Mouse (Mus musculus): ENCODE results near the gene Elmsan1. TPM values are rescaled to one million over a fixed set of nuclear protein-coding genes. Genes with fewer than 3 reads are reported as not detected.

Elmsan1 gene
- total and polyA plus RNA-seq, 3 experiments: 2.2 to 14.3 (median 5.6) TPM

- dilution Hi-C loops (cut with MboI; ENCODE audit: extremely low pct_ligation_motif_present, extremely low pct_unique_long_range_greater_than_20kb, low sequenced_read_pairs): no loop called here
- in situ Hi-C loops (cut with MboI; ENCODE audit: low pct_ligation_motif_present, low pct_unique_long_range_greater_than_20kb, low sequenced_read_pairs): no loop called here
- Histone ChIP-seq H3K27ac (ENCODE audit: insufficient read depth, low read depth) (peak overlapping the region; percentile 12; the same call in 1 of the 2 replicates), H3K9ac (ENCODE audit: insufficient read depth, low read depth) (no peak overlapping the region), H3K36me3 (replicated peaks in 1 of 2; ENCODE audit: control insufficient read depth in 1 of 2, insufficient read depth in 1 of 2, low read length in 1 of 2) (peaks cover 9 to 58% of the 10 kb centered on the region in 2 experiments), H3K27me3 (replicated peaks) (no peaks in the 10 kb centered on the region), H3K79me2 (replicated peaks; ENCODE audit: control insufficient read depth, extremely low read depth, insufficient read depth, poor library complexity, severe bottlenecking) (peaks cover 42% of the 10 kb centered on the region), H3K9me3 (replicated peaks; ENCODE audit: low read length) (peaks cover 20% of the 10 kb centered on the region), H3K4me1 (ENCODE audit: control insufficient read depth in 1 of 2, insufficient read depth in 2 of 2) (peaks cover 29 to 71% of the 10 kb centered on the region in 2 experiments), H3K4me3 (replicated peaks in 1 of 3; ENCODE audit: low read depth in 2 of 3, low read length in 2 of 3, poor library complexity in 1 of 3) (peak overlapping the region in 1 of 3 experiments; percentile 15), H3K4me2 (ENCODE audit: insufficient read depth, low read depth, poor library complexity, severe bottlenecking) (no peak overlapping the region)
- DNase-seq (ENCODE audit: extremely low read depth): peak; percentile 82
- TF ChIP-seq ETS1 (conservative IDR thresholded peaks at IDR 0.05; ENCODE audit: low read depth, low read length) (peak; percentile 34; the same call in 1 of the 2 replicates), BHLHE40 (IDR thresholded peaks at IDR 0.05; ENCODE audit: low read depth, low read length) (peak; percentile 57; the same call in 1 of the 2 replicates), EP300 (IDR thresholded peaks at IDR 0.05; ENCODE audit: low read length) (peak; percentile 6; the same call in 1 of the 2 replicates), JUND (conservative IDR thresholded peaks at IDR 0.05; ENCODE audit: low read depth, low read length) (no peak), MEF2A (IDR thresholded peaks at IDR 0.05; ENCODE audit: borderline replicate concordance, low read depth, low read length) (peak; percentile 90)
Measured at GRCm38 (mm10) chr12:84187752-84188601, 30.7 kb downstream of the Elmsan1 start.

GRCm38 (mm10) chr12:84186950-84187349 lies 31.7 kb downstream of the Elmsan1 start:
- dilution Hi-C loops (cut with MboI; ENCODE audit: extremely low pct_ligation_motif_present, extremely low pct_unique_long_range_greater_than_20kb, low sequenced_read_pairs): no loop called here
- H3K79me2 ChIP-seq (replicated peaks; ENCODE audit: control insufficient read depth, extremely low read depth, insufficient read depth, poor library complexity, severe bottlenecking): peaks cover 39% of the 10 kb centered on the region
- H3K9me3 ChIP-seq (replicated peaks; ENCODE audit: low read length): peaks cover 20% of the 10 kb centered on the region
- H3K36me3 ChIP-seq (replicated peaks in 1 of 2; ENCODE audit: control insufficient read depth in 1 of 2, insufficient read depth in 1 of 2, low read length in 1 of 2): peaks cover 9 to 65% of the 10 kb centered on the region in 2 experiments
- in situ Hi-C loops (cut with MboI; ENCODE audit: low pct_ligation_motif_present, low pct_unique_long_range_greater_than_20kb, low sequenced_read_pairs): no loop called here
- no peak overlapping the region for H3K9ac ChIP-seq (ENCODE audit: insufficient read depth, low read depth)
- H3K4me1 ChIP-seq (ENCODE audit: control insufficient read depth in 1 of 2, insufficient read depth in 2 of 2): peaks cover 29 to 78% of the 10 kb centered on the region in 2 experiments
- H3K27ac ChIP-seq (ENCODE audit: insufficient read depth, low read depth): no peak overlapping the region
- no peak overlapping the region for H3K4me2 ChIP-seq (ENCODE audit: insufficient read depth, low read depth, poor library complexity, severe bottlenecking)
- no peak for DNase-seq (ENCODE audit: extremely low read depth)
- TF ChIP-seq JUND (conservative IDR thresholded peaks at IDR 0.05; ENCODE audit: low read depth, low read length) (no peak), HCFC1 (IDR thresholded peaks at IDR 0.05; ENCODE audit: low read depth, low read length) (no peak), MAZ (IDR thresholded peaks at IDR 0.05; ENCODE audit: low read depth, low read length) (no peak), TBP (conservative IDR thresholded peaks at IDR 0.05; ENCODE audit: low read depth, low read length) (no peak), SIN3A (IDR thresholded peaks at IDR 0.05; ENCODE audit: low read length) (no peak), POLR2A (IDR thresholded peaks at IDR 0.05; ENCODE audit: low read depth, low read length) (no peak), SMC3 (IDR thresholded peaks at IDR 0.05; ENCODE audit: low read depth, low read length) (no peak), MYC (IDR thresholded peaks at IDR 0.05; ENCODE audit: low read depth, low read length) (no peak)
- H3K4me3 ChIP-seq (replicated peaks in 1 of 3; ENCODE audit: low read depth in 2 of 3, low read length in 2 of 3, poor library complexity in 1 of 3): no peak overlapping the region
- H3K27me3 ChIP-seq (replicated peaks): no peaks in the 10 kb centered on the region
